Mouse (Mus musculus): Measurements from ENCODE around the gene Timmdc1. TPM values are rescaled to one million over a fixed set of nuclear protein-coding genes. Genes with fewer than 3 reads are reported as not detected.
A peak's percentile ranks its signal among the peaks of the same experiment; 100 is the strongest.

Timmdc1 gene
- total RNA-seq, 1 experiment from 2014 or later: 35.4 TPM

- no peak for ATAC-seq (replicated peaks in 1 of 2; ENCODE audit: insufficient read depth in 1 of 2, low FRiP score in 2 of 2, low TSS enrichment in 1 of 2, low read depth in 1 of 2, poor library complexity in 2 of 2, severe bottlenecking in 2 of 2)
These were observed 50.6 kb downstream of the Timmdc1 start for GRCm38 (mm10) chr16:38471697-38472506.

GRCm38 (mm10) chr16:38469437-38469836, 53.0 kb downstream of the Timmdc1 start:
- no peak for ATAC-seq (replicated peaks in 1 of 2; ENCODE audit: insufficient read depth in 1 of 2, low FRiP score in 2 of 2, low TSS enrichment in 1 of 2, low read depth in 1 of 2, poor library complexity in 2 of 2, severe bottlenecking in 2 of 2)

- ATAC-seq (replicated peaks in 1 of 2; ENCODE audit: insufficient read depth in 1 of 2, low FRiP score in 2 of 2, low TSS enrichment in 1 of 2, low read depth in 1 of 2, poor library complexity in 2 of 2, severe bottlenecking in 2 of 2): no peak
These were observed 53.8 kb downstream of the Timmdc1 start for GRCm38 (mm10) chr16:38468706-38469018.

GRCm38 (mm10) chr16:38467917-38468705, 54.4 kb downstream of the Timmdc1 start:
- peak; percentile 39 to 42; a peak in 2 of 4 replicates for ATAC-seq (replicated peaks in 1 of 2; ENCODE audit: insufficient read depth in 1 of 2, low FRiP score in 2 of 2, low TSS enrichment in 1 of 2, low read depth in 1 of 2, poor library complexity in 2 of 2, severe bottlenecking in 2 of 2)

GRCm38 (mm10) chr16:38467091-38467916, 55.2 kb downstream of the Timmdc1 start:
- no peak for ATAC-seq (replicated peaks in 1 of 2; ENCODE audit: insufficient read depth in 1 of 2, low FRiP score in 2 of 2, low TSS enrichment in 1 of 2, low read depth in 1 of 2, poor library complexity in 2 of 2, severe bottlenecking in 2 of 2)

- ATAC-seq (replicated peaks in 1 of 2; ENCODE audit: insufficient read depth in 1 of 2, low FRiP score in 2 of 2, low TSS enrichment in 1 of 2, low read depth in 1 of 2, poor library complexity in 2 of 2, severe bottlenecking in 2 of 2): no peak
These were observed 56.4 kb downstream of the Timmdc1 start for GRCm38 (mm10) chr16:38466089-38466488.

- no peak for ATAC-seq (replicated peaks in 1 of 2; ENCODE audit: insufficient read depth in 1 of 2, low FRiP score in 2 of 2, low TSS enrichment in 1 of 2, low read depth in 1 of 2, poor library complexity in 2 of 2, severe bottlenecking in 2 of 2)
These were observed 59.2 kb downstream of the Timmdc1 start for GRCm38 (mm10) chr16:38463305-38463704.

GRCm38 (mm10) chr16:38462161-38462560, 60.3 kb downstream of the Timmdc1 start:
- ATAC-seq (replicated peaks in 1 of 2; ENCODE audit: insufficient read depth in 1 of 2, low FRiP score in 2 of 2, low TSS enrichment in 1 of 2, low read depth in 1 of 2, poor library complexity in 2 of 2, severe bottlenecking in 2 of 2): no peak

- no peak for ATAC-seq (replicated peaks in 1 of 2; ENCODE audit: insufficient read depth in 1 of 2, low FRiP score in 2 of 2, low TSS enrichment in 1 of 2, low read depth in 1 of 2, poor library complexity in 2 of 2, severe bottlenecking in 2 of 2)
These were observed 60.7 kb downstream of the Timmdc1 start for GRCm38 (mm10) chr16:38461749-38462148.

- no peak for ATAC-seq (replicated peaks in 1 of 2; ENCODE audit: insufficient read depth in 1 of 2, low FRiP score in 2 of 2, low TSS enrichment in 1 of 2, low read depth in 1 of 2, poor library complexity in 2 of 2, severe bottlenecking in 2 of 2)
These were observed 62.5 kb downstream of the Timmdc1 start for GRCm38 (mm10) chr16:38459990-38460389.

GRCm38 (mm10) chr16:38458600-38459280, 63.7 kb downstream of the Timmdc1 start:
- ATAC-seq (replicated peaks in 1 of 2; ENCODE audit: insufficient read depth in 1 of 2, low FRiP score in 2 of 2, low TSS enrichment in 1 of 2, low read depth in 1 of 2, poor library complexity in 2 of 2, severe bottlenecking in 2 of 2): no peak; a peak in 1 of 4 replicates

GRCm38 (mm10) chr16:38456812-38457567, 65.5 kb downstream of the Timmdc1 start:
- ATAC-seq (replicated peaks in 1 of 2; ENCODE audit: insufficient read depth in 1 of 2, low FRiP score in 2 of 2, low TSS enrichment in 1 of 2, low read depth in 1 of 2, poor library complexity in 2 of 2, severe bottlenecking in 2 of 2): peak; percentile 76 to 81

GRCm38 (mm10) chr16:38455511-38456418, 66.7 kb downstream of the Timmdc1 start, which contains the start of gene Cd80:
Cd80 (plus strand) TSS chr16:38455561.
- no peak for ATAC-seq (replicated peaks in 1 of 2; ENCODE audit: insufficient read depth in 1 of 2, low FRiP score in 2 of 2, low TSS enrichment in 1 of 2, low read depth in 1 of 2, poor library complexity in 2 of 2, severe bottlenecking in 2 of 2)

GRCm38 (mm10) chr16:38454533-38455254, 67.8 kb downstream of the Timmdc1 start:
- ATAC-seq (replicated peaks in 1 of 2; ENCODE audit: insufficient read depth in 1 of 2, low FRiP score in 2 of 2, low TSS enrichment in 1 of 2, low read depth in 1 of 2, poor library complexity in 2 of 2, severe bottlenecking in 2 of 2): no peak

- ATAC-seq (replicated peaks in 1 of 2; ENCODE audit: insufficient read depth in 1 of 2, low FRiP score in 2 of 2, low TSS enrichment in 1 of 2, low read depth in 1 of 2, poor library complexity in 2 of 2, severe bottlenecking in 2 of 2): no peak
These were observed 68.5 kb downstream of the Timmdc1 start for GRCm38 (mm10) chr16:38453952-38454351.

Data from hematopoietic stem cell, adult 5-6 weeks (primary cell).